Mouse (Mus musculus) macrophage (primary cell): Measurements from ENCODE around the gene Ppp1r12c. TPM values are rescaled to one million over a fixed set of nuclear protein-coding genes. Genes with fewer than 3 reads are reported as not detected.
A peak's percentile ranks its signal among the peaks of the same experiment; 100 is the strongest.
"Not testable (repeated sequence)": the region's sequence is repeated elsewhere in the genome, so short reads cannot be mapped to it uniquely, and the experiment has no call there.

ENCODE experiments used
- H3K27ac ChIP-seq: fragments of 350-480 bp; formaldehyde crosslinking; 2 replicates; pipeline ENCODE4 v1.9.0; 2021
- H3K36me3 ChIP-seq: fragments of 350-480 bp; formaldehyde crosslinking; 2 replicates; pipeline ENCODE4 v1.9.0; 2021; ENCODE audit errors: inconsistent target
- H3K4me3 ChIP-seq: fragments of 350-480 bp; formaldehyde crosslinking; 2 replicates; pipeline ENCODE4 v1.9.0; 2021; ENCODE audit errors: inconsistent target
- H3K79me2 ChIP-seq: fragments of 350-480 bp; formaldehyde crosslinking; 2 replicates; pipeline ENCODE4 v1.9.0; 2021; ENCODE audit errors: inconsistent target
- WGBS: methylation state at CpG from one replicate; pipeline ENCODE4 v1.1.7; 2026; ENCODE audit warnings: inconsistent platforms; ENCODE audit not compliant: missing documents; 5-methylcytosine and 5-hydroxymethylcytosine counted together
- polyA plus RNA-seq: library from polyadenylated mRNA; stranded (reverse); fragments of 250-400 nt; gene quantifications from 3 replicates; pipeline ENCODE4 v1.2.4, GENCODE M21; 2018; ENCODE audit warnings: inconsistent platforms
- total RNA-seq, 78 experiments: library from RNA; depleted of rRNA; stranded (reverse); fragments of 250-400 nt; gene quantifications; 1 replicate in 9 of 78; 2 replicates in 24 of 78; 3 replicates in 43 of 78; 4 replicates in 2 of 78; pipeline ENCODE4 v1.2.4; 2018; ENCODE audit warnings: inconsistent platforms in 56 of 78

The Ppp1r12c gene
- 1,000 to 10,000 TPM in 4 of 26 experiments, 100 to 1,000 TPM in 22; 252 to 1,368 (median 799) TPM for total RNA-seq (2018; cell fraction: chromatin; rRNA removed)
- 100 to 1,000 TPM in 8 of 26 experiments, 10 to 100 TPM in 18; 58.8 to 146 (median 96.2) TPM for total RNA-seq (2018; cell fraction: cytosol; rRNA removed)
- total RNA-seq (2018; cell fraction: nucleus; rRNA removed) = 100 to 1,000 TPM; 121 to 560 (median 335) TPM
- 102 to 126 TPM (median 108 TPM) in 3 replicates for polyA plus RNA-seq

DNA sequence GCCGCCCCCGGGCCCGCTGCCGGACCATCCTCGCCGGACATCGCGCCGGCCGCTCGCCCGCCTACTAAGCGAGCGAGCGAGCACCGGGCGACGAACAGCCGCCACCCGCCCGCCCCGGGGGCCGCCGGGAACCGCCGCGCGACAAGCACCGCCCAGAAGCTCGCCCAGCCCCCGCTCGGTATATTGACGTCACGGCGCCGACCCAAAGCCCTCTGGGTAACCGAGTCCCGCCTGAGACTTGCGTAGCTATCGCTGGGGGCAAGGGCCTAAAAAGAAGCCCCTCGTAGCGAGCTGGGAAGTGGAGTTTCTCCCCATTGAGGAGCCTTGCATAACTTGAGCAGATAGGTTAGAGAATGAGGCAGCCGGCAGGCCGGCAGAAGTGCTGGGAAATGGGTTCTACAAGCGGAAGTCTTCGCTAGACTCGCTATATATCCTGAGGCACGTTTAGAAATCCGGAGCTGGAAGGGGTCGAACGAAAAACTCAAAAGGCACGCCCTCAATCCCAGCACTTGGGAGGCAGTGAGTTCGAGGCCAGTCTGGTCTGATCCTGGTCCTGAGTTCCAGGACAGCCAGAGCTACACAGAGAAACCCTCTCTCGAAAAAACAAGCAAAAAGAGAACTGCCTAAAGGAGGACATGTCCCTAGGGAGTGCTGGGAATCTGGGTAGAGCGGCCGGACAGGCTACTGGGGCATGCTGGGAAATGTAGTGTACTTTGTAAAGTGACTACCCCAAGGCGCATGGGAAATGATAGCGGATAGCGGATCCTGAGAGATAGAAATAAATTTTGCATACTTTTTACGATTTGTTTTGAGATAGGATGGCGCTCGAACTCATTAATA is at the start of gene Ppp1r12c:
Gene Ppp1r12c (minus strand): TSS at position 123 of the 840 bp plus-strand sequence.
- 4% methylated on average over 54 of the region's 62 CpGs for WGBS
- H3K79me2 ChIP-seq = peaks cover 43% of the 10 kb centered on the region
- H3K36me3 ChIP-seq = peaks cover 6% of the 10 kb centered on the region; the same call in 1 of the 2 replicates
- peak within 1 kb of the TSS; percentile 96 for H3K27ac ChIP-seq
- peak within 1 kb of the TSS; percentile 64 for H3K4me3 ChIP-seq

DNA sequence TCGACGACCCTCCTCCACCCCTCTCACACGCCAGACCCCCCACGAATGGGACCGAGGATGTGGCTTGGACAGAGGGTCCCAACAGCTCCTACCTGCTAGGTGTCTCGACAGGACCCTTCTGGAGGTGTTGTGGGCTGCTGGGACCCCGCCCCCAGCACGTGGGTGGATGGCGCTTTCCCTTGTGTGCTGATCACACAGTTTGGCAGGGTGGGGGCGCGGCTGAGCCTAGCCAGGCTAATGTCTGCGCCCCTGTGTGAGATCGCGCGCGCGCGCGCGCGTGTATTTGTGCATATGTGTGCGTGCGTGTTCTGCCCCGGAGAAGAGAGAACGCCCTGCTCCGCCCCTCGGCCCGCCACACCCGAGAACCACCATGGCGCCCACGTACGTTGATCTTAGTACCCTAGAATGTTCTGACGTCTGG is 45.8 kb upstream of the Ppp1r12c start, which contains the start of gene Syt5:
Gene Syt5 (minus strand): TSS at position 321 of the 421 bp plus-strand sequence.
- Histone ChIP-seq H3K36me3 (no peaks in the 10 kb centered on the region), H3K79me2 (no peaks in the 10 kb centered on the region), H3K27ac (no peak within 1 kb of the TSS), H3K4me3 (no peak within 1 kb of the TSS)
- WGBS = 6% methylated on average over 32 of the region's 33 CpGs

DNA sequence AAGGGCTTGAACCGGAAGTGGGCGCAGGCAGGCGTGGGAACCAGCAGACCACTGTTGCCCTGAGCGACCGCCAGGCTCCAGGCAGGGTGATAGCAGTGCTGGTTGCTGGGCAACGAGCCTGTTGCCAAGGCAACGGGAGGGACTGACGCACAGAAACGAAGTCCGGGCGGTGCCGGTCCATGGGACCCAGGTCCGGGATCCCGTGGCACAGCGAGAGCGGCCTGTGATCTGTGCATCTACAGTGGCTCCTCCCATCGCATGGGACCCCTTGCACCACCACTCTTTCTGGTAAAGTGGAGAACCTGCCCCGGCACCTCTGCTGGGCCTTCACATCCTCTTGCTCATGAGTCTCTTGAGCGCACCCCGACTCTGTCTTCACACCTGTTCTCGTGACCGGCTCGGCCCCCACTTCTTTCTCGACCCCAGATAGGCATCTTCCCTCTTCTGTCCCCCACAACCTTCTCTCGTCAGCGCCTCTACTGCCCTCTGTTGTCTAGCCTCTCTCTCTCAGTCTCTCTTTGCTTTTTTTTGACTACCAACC is 45.2 kb upstream of the Ppp1r12c start:
- no peak overlapping the region for H3K4me3 ChIP-seq
- H3K79me2 ChIP-seq = no peaks in the 10 kb centered on the region
- no peak overlapping the region for H3K27ac ChIP-seq
- 4% methylated on average over 26 of the region's 26 CpGs for WGBS
- H3K36me3 ChIP-seq = no peaks in the 10 kb centered on the region

DNA sequence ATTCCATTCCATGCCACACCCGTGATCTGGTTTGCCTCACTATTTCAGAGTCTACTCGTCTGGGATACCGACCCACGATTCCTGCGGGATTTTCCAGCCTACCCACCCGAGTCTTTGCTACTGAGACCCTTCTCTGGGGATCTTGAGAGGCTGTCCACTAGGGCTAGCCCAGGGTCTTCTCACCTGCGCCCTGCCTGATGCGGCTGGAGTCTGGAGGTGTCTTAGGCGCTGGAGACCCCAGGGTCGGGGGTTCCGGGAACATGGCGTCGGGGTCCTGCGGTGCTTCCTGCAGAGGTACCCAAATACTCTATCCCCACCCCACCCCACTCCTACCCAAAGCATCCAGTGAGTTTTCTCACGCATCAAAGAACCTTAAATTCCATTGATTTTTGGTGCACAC is 44.6 kb upstream of the Ppp1r12c start:
- 81% methylated on average over 15 of the region's 15 CpGs for WGBS
- no peaks in the 10 kb centered on the region for H3K36me3 ChIP-seq
- H3K27ac ChIP-seq = no peak overlapping the region
- H3K79me2 ChIP-seq = no peaks in the 10 kb centered on the region
- no peak overlapping the region for H3K4me3 ChIP-seq

DNA sequence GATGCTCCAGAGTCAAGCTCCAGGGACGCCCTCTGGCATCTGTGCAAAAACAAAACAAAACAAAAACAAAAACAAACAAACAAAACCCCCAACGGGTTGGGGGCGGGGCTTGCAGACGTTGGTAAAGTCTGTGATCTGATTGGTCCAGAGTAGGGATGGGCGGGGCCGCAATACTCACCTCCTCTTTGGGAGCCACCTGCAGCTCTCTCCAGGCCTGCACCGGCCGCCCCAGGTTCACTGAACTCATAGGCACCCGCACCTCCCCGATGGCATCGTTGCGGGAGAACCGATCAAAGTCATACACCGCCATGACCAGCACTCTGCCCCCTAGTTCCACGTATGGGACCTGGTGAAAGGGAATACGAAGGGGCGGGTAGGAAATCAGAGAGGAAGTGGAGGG is 40.5 kb upstream of the Ppp1r12c start:
- H3K79me2 ChIP-seq = no peaks in the 10 kb centered on the region
- H3K27ac ChIP-seq = no peak overlapping the region
- H3K36me3 ChIP-seq = no peaks in the 10 kb centered on the region
- WGBS = 55% methylated on average over 17 of the region's 17 CpGs
- no peak overlapping the region for H3K4me3 ChIP-seq

DNA sequence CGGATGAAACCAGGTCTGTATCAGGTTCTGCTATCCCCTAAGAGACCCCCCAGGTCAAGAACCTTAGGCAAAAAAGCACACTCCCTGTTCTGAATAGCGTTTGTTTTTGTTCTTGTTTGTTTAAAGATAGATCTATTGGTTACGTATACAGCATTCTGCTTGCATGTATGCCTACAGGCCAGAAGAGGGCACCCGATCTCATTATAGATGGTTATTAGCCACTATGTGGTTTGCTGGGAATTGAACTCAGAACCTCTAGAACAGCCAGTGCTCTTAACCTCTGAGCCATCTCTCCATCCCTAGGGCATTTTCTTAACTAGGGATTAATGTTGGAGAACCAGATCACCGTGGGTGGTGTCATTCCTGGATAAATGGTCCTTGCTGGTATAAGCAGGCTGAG is 39.9 kb upstream of the Ppp1r12c start:
- 82% methylated on average over 5 of the region's 5 CpGs for WGBS
- H3K36me3 ChIP-seq = no peaks in the 10 kb centered on the region
- H3K27ac ChIP-seq = no peak overlapping the region
- H3K79me2 ChIP-seq = no peaks in the 10 kb centered on the region
- H3K4me3 ChIP-seq = no peak overlapping the region

DNA sequence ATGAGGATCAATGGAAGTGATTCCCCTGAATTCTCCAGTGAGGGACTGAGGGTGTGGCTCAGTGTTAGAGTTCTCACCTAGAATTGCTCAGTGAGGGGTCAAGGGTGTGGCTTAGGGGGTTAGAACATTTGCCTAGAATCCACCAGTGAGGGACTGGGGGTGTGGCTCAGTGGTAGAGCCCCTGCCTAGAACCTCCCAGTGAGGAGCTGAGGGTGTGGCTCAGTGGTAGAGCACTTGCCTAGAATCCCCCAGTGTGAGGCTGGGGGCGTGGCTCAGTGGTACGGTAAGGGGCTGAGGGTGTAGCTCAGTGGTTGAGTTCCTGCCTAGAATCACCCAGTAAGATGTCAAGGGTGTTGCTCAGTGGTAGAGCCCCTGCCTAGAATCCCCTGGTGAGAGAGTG is 37.5 kb upstream of the Ppp1r12c start:
- no peak overlapping the region for H3K4me3 ChIP-seq
- H3K27ac ChIP-seq = no peak overlapping the region
- 91% methylated on average over 2 of the region's 2 CpGs for WGBS
- H3K36me3 ChIP-seq = no peaks in the 10 kb centered on the region
- H3K79me2 ChIP-seq = no peaks in the 10 kb centered on the region

DNA sequence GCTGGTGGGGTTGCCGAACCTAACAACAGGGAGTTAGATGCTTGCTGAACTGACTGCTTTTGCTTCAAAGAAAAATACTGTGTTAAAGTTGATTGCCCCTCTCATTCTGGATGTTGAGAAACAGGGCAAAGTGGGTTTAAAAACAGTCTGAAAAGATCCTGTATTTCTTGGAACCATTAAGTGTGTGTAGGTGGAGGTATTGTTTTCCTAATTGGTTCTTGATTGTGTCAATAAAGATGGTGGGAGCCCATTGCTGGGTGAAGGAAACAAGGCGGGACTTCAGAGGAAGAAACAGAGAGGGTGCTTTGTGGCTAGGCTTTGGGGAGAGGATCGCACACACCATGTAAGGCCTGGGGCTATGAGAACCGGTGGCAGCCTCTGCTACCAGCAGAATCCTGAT is 35.7 kb upstream of the Ppp1r12c start:
- Histone ChIP-seq H3K36me3 (no peaks in the 10 kb centered on the region), H3K79me2 (no peaks in the 10 kb centered on the region), H3K4me3 (no peak overlapping the region), H3K27ac (no peak overlapping the region)
- 58% methylated on average over 4 of the region's 4 CpGs for WGBS

DNA sequence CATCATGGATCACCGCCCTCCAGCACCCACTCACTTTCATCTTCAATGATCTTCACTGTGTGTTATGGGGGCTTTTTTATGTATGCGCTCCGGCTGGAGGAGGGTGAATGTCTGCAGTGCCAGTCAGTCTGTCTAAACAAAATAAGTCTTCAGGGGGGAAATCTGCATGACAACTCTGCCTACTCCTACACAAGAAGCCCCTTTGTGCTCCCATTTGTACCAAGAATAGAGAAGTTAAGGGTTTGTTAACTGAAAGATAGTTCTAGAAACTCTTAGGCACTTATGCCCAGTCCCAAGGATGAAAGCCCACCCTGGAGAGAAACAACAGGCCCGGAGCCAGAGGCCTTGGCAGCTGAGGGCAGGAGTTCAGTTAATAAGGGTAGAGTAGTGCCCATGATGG is 34.9 kb upstream of the Ppp1r12c start:
- H3K27ac ChIP-seq = no peak overlapping the region
- H3K79me2 ChIP-seq = no peaks in the 10 kb centered on the region
- H3K4me3 ChIP-seq = no peak overlapping the region
- no peaks in the 10 kb centered on the region for H3K36me3 ChIP-seq
- 96% methylated on average over 4 of the region's 4 CpGs for WGBS

DNA sequence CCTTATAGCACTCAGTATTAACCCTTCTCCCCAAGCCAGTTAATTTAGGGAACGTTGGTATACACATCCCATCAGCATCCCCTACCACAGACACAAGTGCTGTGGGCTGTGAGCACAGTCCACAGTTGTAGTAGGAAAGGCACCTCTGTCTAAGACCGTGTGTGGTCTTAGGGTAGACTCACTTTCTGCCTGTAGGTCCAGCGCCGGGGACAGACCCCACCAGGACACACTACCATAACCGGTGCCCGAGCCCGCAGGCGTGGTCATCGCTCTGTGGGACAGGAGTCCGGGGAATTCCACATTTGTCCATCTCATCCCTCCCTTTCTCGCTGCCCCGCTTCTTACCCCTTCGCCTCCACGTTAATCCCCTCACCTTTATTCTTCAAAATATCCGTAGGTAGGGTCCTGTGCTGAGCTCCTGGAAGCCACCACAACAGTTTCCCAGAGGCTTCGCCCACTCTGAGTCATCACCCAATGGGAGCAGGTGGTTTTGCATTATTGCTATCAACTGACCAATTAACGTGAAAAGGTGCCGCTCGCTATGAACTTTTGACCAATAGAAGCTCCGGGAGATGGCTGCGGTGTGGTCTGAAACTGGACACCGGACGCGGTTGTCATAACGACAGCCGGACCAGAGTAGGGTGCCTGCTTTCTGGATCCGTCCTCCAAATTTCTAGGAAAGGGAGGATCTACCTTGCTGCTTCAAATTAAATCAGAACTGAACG is 30.7 kb upstream of the Ppp1r12c start, which contains the start of gene Dnaaf3:
Gene Dnaaf3 (minus strand): TSS at position 449 of the 725 bp plus-strand sequence.
- H3K27ac ChIP-seq = no peak within 1 kb of the TSS
- no peaks in the 10 kb centered on the region for H3K36me3 ChIP-seq
- H3K4me3 ChIP-seq = no peak within 1 kb of the TSS; the same call in 1 of the 2 replicates
- whole genome bisulfite sequencing = 9% methylated on average over 28 of the region's 28 CpGs
- H3K79me2 ChIP-seq = no peaks in the 10 kb centered on the region

DNA sequence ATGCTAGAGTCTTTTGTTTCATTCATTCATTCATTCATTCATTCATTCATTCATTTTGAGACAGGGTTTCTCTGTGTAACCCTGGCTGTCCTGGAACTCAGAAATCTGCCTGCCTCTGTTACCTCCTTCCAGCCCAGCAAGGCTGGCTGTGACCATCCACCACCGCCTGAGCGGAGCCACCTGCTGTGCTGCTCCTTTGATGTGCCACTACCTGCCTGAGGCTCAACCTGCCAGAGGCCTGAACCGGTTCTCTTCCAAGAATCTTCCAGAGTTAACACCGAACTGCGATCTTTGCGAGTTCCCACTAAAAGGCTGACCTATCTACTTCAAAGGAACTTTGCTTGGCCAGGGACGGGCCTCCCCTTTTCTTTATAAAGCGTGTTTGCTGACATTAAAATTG is 28.7 kb upstream of the Ppp1r12c start:
- WGBS = 100% methylated on average over 4 of the region's 8 CpGs

DNA sequence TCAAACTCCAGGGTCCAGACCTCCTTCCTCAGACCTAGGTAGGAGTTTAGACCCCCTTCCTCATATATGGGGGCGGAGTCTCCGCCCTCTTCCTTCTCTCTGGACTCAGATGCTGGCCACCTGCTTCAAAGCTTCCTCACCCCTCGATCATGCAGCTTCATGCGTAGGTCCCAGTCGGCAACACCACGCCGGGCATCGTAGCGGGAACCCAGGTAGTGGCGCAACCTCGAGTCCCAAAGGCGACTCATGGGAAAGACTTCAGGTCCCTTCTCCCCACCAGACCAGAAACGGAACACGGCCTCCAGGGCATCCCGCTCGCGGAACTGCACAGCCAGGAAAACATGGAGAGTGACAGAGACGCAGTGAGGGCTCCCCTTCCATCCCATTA is 25.8 kb upstream of the Ppp1r12c start:
- H3K79me2 ChIP-seq = no peaks in the 10 kb centered on the region
- no peak overlapping the region for H3K27ac ChIP-seq
- H3K36me3 ChIP-seq = no peaks in the 10 kb centered on the region
- 77% methylated on average over 15 of the region's 18 CpGs for WGBS
- peak overlapping the region; percentile 41 for H3K4me3 ChIP-seq

More for the DNA sequence above, 28.7 kb upstream of the Ppp1r12c start:
- H3K27ac ChIP-seq, H3K4me3 ChIP-seq, H3K79me2 ChIP-seq, H3K36me3 ChIP-seq: not testable (repeated sequence)

DNA sequence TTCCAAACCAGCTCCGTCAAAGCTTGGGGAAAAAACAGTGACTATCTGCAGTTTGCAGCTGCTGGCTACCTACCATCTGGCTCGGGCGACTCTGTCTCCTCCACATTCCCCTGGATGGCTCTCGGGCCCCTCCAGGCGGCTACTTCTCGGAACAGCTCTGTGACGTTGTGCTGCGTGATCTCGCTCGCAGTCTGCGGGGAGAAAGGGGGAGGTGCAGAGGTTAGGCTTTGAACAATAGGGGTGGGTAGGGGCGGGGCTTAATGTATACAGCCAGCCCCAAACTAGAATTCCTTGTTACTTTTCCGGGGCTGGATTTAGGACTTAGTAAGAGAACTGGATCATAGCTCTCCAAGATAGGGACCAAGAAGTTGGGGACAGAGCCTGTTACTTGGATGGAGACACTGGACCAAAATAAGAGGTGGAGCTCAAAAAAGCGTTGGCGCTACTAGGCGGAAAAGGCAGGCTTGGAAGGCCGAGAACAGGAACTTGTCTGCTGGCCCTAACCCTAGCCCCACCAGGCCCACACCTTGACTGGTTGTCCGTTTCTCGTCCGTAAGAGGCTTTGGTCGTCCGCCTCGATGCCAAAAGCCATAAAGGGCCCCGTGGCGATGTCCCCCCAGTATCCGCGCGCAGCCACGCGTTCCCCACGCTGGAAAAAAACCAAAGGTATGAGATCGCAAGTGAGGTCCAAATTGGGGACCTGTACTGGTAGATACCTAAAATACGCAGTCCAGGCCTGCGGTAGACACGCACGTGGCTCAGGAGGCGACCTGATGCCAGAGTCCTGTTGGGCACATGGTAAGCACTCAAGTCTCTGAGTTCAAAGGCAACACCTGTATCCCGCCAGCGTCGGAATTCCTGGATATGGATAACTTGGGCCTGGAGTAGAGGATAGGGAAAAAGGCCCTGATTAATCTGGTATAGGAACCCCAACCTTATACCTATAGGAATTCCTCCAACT is 25.1 kb upstream of the Ppp1r12c start:
- no peaks in the 10 kb centered on the region for H3K79me2 ChIP-seq
- peak overlapping the region; percentile 41 for H3K4me3 ChIP-seq
- WGBS = 24% methylated on average over 37 of the region's 40 CpGs
- H3K36me3 ChIP-seq = no peaks in the 10 kb centered on the region
- peak overlapping the region; percentile 59 for H3K27ac ChIP-seq
